Mouse (Mus musculus) C2C12 (cell line): ENCODE measurements around the gene Ireb2. TPM values are rescaled to one million over a fixed set of nuclear protein-coding genes. Genes with fewer than 3 reads are reported as not detected.

Source experiments
- H3K27me3 ChIP-seq: one replicate; pipeline ENCODE4 v1.6.1; 2011; ENCODE audit not compliant: control insufficient read depth, insufficient read depth, insufficient read length
- H3K36me3 ChIP-seq: one replicate; pipeline ENCODE4 v1.6.1; 2011; ENCODE audit not compliant: control insufficient read depth, insufficient read depth
- H3K4me3 ChIP-seq: one replicate; pipeline ENCODE4 v1.5.1; 2011; ENCODE audit warnings: mild to moderate bottlenecking, control low read depth; ENCODE audit not compliant: poor library complexity, insufficient read depth, severe bottlenecking
- H3K79me2 ChIP-seq: one replicate; pipeline ENCODE4 v1.6.1; 2011; ENCODE audit not compliant: control insufficient read depth, insufficient read depth
- H3K79me3 ChIP-seq: one replicate; pipeline ENCODE4 v1.6.1; 2011; ENCODE audit warnings: low read depth, control low read depth
- H3ac ChIP-seq: one replicate; pipeline ENCODE3; 2011; ENCODE audit warnings: low read depth; ENCODE audit not compliant: control insufficient read depth, insufficient read length
- CEBPB ChIP-seq: IDR thresholded peaks from one replicate; pipeline ENCODE4 v1.6.1; 2011; ENCODE audit warnings: low read depth, mild to moderate bottlenecking, control low read depth, moderate library complexity
- CTCF ChIP-seq: IDR thresholded peaks from one replicate; pipeline ENCODE4 v1.5.1; 2011; ENCODE audit not compliant: control insufficient read depth, insufficient read depth, insufficient read length
- FOSL1 ChIP-seq: IDR thresholded peaks from one replicate; pipeline ENCODE4 v1.8.0; 2011; ENCODE audit warnings: mild to moderate bottlenecking, low read length; ENCODE audit not compliant: poor library complexity, insufficient read depth, severe bottlenecking
- MAX ChIP-seq: IDR thresholded peaks from one replicate; pipeline ENCODE4 v1.6.1; 2011; ENCODE audit warnings: mild to moderate bottlenecking, control low read depth
- MYOD1 ChIP-seq: IDR thresholded peaks from one replicate; pipeline ENCODE4 v1.6.1; 2011; ENCODE audit warnings: low read depth; ENCODE audit not compliant: control insufficient read depth, insufficient read length
- MYOG ChIP-seq: IDR thresholded peaks from one replicate; pipeline ENCODE4 v1.6.1; 2011; ENCODE audit not compliant: control insufficient read depth, insufficient read length; ENCODE audit errors: extremely low read depth
- USF1 ChIP-seq: IDR thresholded peaks from one replicate; pipeline ENCODE4 v1.6.1; 2011; ENCODE audit warnings: low read depth, mild to moderate bottlenecking, control low read depth, moderate library complexity
- polyA plus RNA-seq: library from polyadenylated mRNA; unstranded; fragments of >200 nt; fragmentation: generic; extraction: Trizol; gene quantifications from one replicate; pipeline ENCODE4 v1.2.1, GENCODE M21; 2012; ENCODE audit warnings: missing spikeins

Gene Ireb2
- polyA plus RNA-seq, 1 experiment = 7.8 TPM

GRCm38 (mm10) chr9:54930741-54931140 is 67.2 kb downstream of the Ireb2 start:
- no peaks in the 10 kb centered on the region for H3K27me3 ChIP-seq
- H3K4me3 ChIP-seq = no peak overlapping the region
- H3K36me3 ChIP-seq = no peaks in the 10 kb centered on the region
- no peaks in the 10 kb centered on the region for H3K79me2 ChIP-seq
- no peak for TF ChIP-seq FOSL1
- no peak for TF ChIP-seq MYOG
- no peak for TF ChIP-seq CTCF
- no peak for TF ChIP-seq USF1
- no peak for TF ChIP-seq MAX
- no peak for TF ChIP-seq MYOD1
- no peak for TF ChIP-seq CEBPB
- H3K79me3 ChIP-seq = no peaks in the 10 kb centered on the region
- H3ac ChIP-seq = no peak overlapping the region

GRCm38 (mm10) chr9:54931765-54932164 is 68.2 kb downstream of the Ireb2 start:
- no peak overlapping the region for H3ac ChIP-seq
- H3K4me3 ChIP-seq = no peak overlapping the region
- no peak for TF ChIP-seq MAX
- TF ChIP-seq CEBPB = no peak
- TF ChIP-seq CTCF = no peak
- TF ChIP-seq FOSL1 = no peak
- no peak for TF ChIP-seq MYOD1
- TF ChIP-seq MYOG = no peak
- no peaks in the 10 kb centered on the region for H3K79me2 ChIP-seq
- no peaks in the 10 kb centered on the region for H3K79me3 ChIP-seq
- H3K27me3 ChIP-seq = no peaks in the 10 kb centered on the region
- no peaks in the 10 kb centered on the region for H3K36me3 ChIP-seq

GRCm38 (mm10) chr9:54932379-54932778 is 68.8 kb downstream of the Ireb2 start:
- Histone ChIP-seq H3K36me3 (no peaks in the 10 kb centered on the region), H3K79me2 (no peaks in the 10 kb centered on the region), H3K4me3 (no peak overlapping the region), H3K27me3 (no peaks in the 10 kb centered on the region), H3ac (no peak overlapping the region), H3K79me3 (no peaks in the 10 kb centered on the region)
- TF ChIP-seq USF1 (no peak), CTCF (no peak), MYOD1 (no peak), MYOG (no peak), CEBPB (no peak), FOSL1 (no peak), MAX (no peak)

- TF ChIP-seq CEBPB = no peak
- TF ChIP-seq MAX = no peak
- TF ChIP-seq CTCF = no peak
These were observed 78.5 kb downstream of the Ireb2 start for GRCm38 (mm10) chr9:54942071-54942470.

GRCm38 (mm10) chr9:54944467-54944866 is 80.9 kb downstream of the Ireb2 start:
- TF ChIP-seq MYOG (no peak), MYOD1 (no peak), MAX (no peak), FOSL1 (no peak), CTCF (no peak)
- H3ac ChIP-seq = no peak overlapping the region

More at GRCm38 (mm10) chr9:54942071-54942470, 78.5 kb downstream of the Ireb2 start:
- Histone ChIP-seq H3K27me3 (no peaks in the 10 kb centered on the region), H3K4me3 (no peak overlapping the region), H3K36me3 (no peaks in the 10 kb centered on the region), H3ac (no peak overlapping the region), H3K79me2 (no peaks in the 10 kb centered on the region), H3K79me3 (no peaks in the 10 kb centered on the region)

GRCm38 (mm10) chr9:54946256-54946655 is 82.7 kb downstream of the Ireb2 start:
- Histone ChIP-seq H3K79me2 (peaks cover 7% of the 10 kb centered on the region), H3K79me3 (peaks cover 3% of the 10 kb centered on the region), H3K27me3 (no peaks in the 10 kb centered on the region), H3K4me3 (no peak overlapping the region), H3ac (no peak overlapping the region), H3K36me3 (no peaks in the 10 kb centered on the region)
- no peak for TF ChIP-seq FOSL1
- no peak for TF ChIP-seq CTCF
- TF ChIP-seq MAX = no peak
- no peak for TF ChIP-seq MYOG
- TF ChIP-seq MYOD1 = no peak
- TF ChIP-seq CEBPB = no peak
- no peak for TF ChIP-seq USF1

More at GRCm38 (mm10) chr9:54944467-54944866, 80.9 kb downstream of the Ireb2 start:
- no peaks in the 10 kb centered on the region for H3K79me2 ChIP-seq
- no peak overlapping the region for H3K4me3 ChIP-seq
- no peaks in the 10 kb centered on the region for H3K36me3 ChIP-seq
- no peaks in the 10 kb centered on the region for H3K79me3 ChIP-seq
- H3K27me3 ChIP-seq = no peaks in the 10 kb centered on the region
